Mouse (Mus musculus): Measurements from ENCODE around the gene Lrrtm3. TPM values are rescaled to one million over a fixed set of nuclear protein-coding genes. Genes with fewer than 3 reads are reported as not detected.

Lrrtm3 gene
- polyA plus RNA-seq, 1 experiment from 2014 or later = 35.9 TPM

- peak overlapping the region; percentile 58 for H3K4me3 ChIP-seq (replicated peaks; ENCODE audit: low read length)
- peak overlapping the region; percentile 83 for H3K4me2 ChIP-seq (ENCODE audit: low read length)
- peaks cover 38% of the 10 kb centered on the region for H3K4me1 ChIP-seq (replicated peaks; ENCODE audit: control insufficient read depth, insufficient read depth, low read length)
- ATAC-seq = no peak
- WGBS = 5% methylated on average over 26 of the region's 26 CpGs
- no peaks in the 10 kb centered on the region for H3K36me3 ChIP-seq (ENCODE audit: control insufficient read depth, insufficient read depth)
- H3K9ac ChIP-seq (replicated peaks; ENCODE audit: low read depth, low read length) = peak overlapping the region; percentile 71
- H3K27ac ChIP-seq (ENCODE audit: low read length) = no peak overlapping the region; the same call in 1 of the 2 replicates
- 0 out of 2 replicates have a peak, but pooled peaks cover 4% of the 10 kb centered on the region for H3K27me3 ChIP-seq (replicated peaks; ENCODE audit: control insufficient read depth, insufficient read depth, low read length)
- H3K9me3 ChIP-seq (ENCODE audit: control insufficient read depth, low read length) = no peaks in the 10 kb centered on the region
These were observed 1.9 kb downstream of the Lrrtm3 start for GRCm38 (mm10) chr10:64087936-64088773.

GRCm38 (mm10) chr10:64087521-64087920, 2.6 kb downstream of the Lrrtm3 start:
- peak overlapping the region; percentile 71 for H3K9ac ChIP-seq (replicated peaks; ENCODE audit: low read depth, low read length)
- H3K27me3 ChIP-seq (replicated peaks; ENCODE audit: control insufficient read depth, insufficient read depth, low read length) = 0 out of 2 replicates have a peak, but pooled peaks cover 4% of the 10 kb centered on the region
- ATAC-seq = no peak
- 0% methylated on average over 12 of the region's 12 CpGs for WGBS
- peak overlapping the region; percentile 83 for H3K4me2 ChIP-seq (ENCODE audit: low read length)
- H3K4me1 ChIP-seq (replicated peaks; ENCODE audit: control insufficient read depth, insufficient read depth, low read length) = peaks cover 38% of the 10 kb centered on the region
- no peaks in the 10 kb centered on the region for H3K36me3 ChIP-seq (ENCODE audit: control insufficient read depth, insufficient read depth)
- H3K9me3 ChIP-seq (ENCODE audit: control insufficient read depth, low read length) = no peaks in the 10 kb centered on the region
- no peak overlapping the region for H3K27ac ChIP-seq (ENCODE audit: low read length)
- peak overlapping the region; percentile 58 for H3K4me3 ChIP-seq (replicated peaks; ENCODE audit: low read length)

GRCm38 (mm10) chr10:64086567-64087391, 3.3 kb downstream of the Lrrtm3 start:
- Histone ChIP-seq H3K27ac (ENCODE audit: low read length) (no peak overlapping the region), H3K4me1 (replicated peaks; ENCODE audit: control insufficient read depth, insufficient read depth, low read length) (peaks cover 38% of the 10 kb centered on the region), H3K36me3 (ENCODE audit: control insufficient read depth, insufficient read depth) (no peaks in the 10 kb centered on the region), H3K9me3 (ENCODE audit: control insufficient read depth, low read length) (no peaks in the 10 kb centered on the region), H3K4me2 (ENCODE audit: low read length) (peak overlapping the region; percentile 83), H3K4me3 (replicated peaks; ENCODE audit: low read length) (peak overlapping the region; percentile 58), H3K9ac (replicated peaks; ENCODE audit: low read depth, low read length) (peak overlapping the region; percentile 71), H3K27me3 (replicated peaks; ENCODE audit: control insufficient read depth, insufficient read depth, low read length) (0 out of 2 replicates have a peak, but pooled peaks cover 4% of the 10 kb centered on the region)
- WGBS = 4% methylated on average over 12 of the region's 12 CpGs
- 0 out of 2 replicates have a peak, but pooled peaks have one; percentile 5 for ATAC-seq

GRCm38 (mm10) chr10:64086183-64086566, 3.9 kb downstream of the Lrrtm3 start:
- Histone ChIP-seq H3K9ac (replicated peaks; ENCODE audit: low read depth, low read length) (peak overlapping the region; percentile 16; the same call in 1 of the 2 replicates), H3K9me3 (ENCODE audit: control insufficient read depth, low read length) (no peaks in the 10 kb centered on the region), H3K4me1 (replicated peaks; ENCODE audit: control insufficient read depth, insufficient read depth, low read length) (peaks cover 38% of the 10 kb centered on the region), H3K4me3 (replicated peaks; ENCODE audit: low read length) (peak overlapping the region; percentile 58), H3K27me3 (replicated peaks; ENCODE audit: control insufficient read depth, insufficient read depth, low read length) (0 out of 2 replicates have a peak, but pooled peaks cover 4% of the 10 kb centered on the region), H3K4me2 (ENCODE audit: low read length) (peak overlapping the region; percentile 83), H3K27ac (ENCODE audit: low read length) (no peak overlapping the region), H3K36me3 (ENCODE audit: control insufficient read depth, insufficient read depth) (no peaks in the 10 kb centered on the region)
- 59% methylated on average over 16 of the region's 16 CpGs for WGBS
- no peak for ATAC-seq

GRCm38 (mm10) chr10:64084465-64084864, 5.6 kb downstream of the Lrrtm3 start:
- peak; percentile 29; the same call in 1 of the 2 replicates for ATAC-seq
- no peak overlapping the region for H3K27ac ChIP-seq (ENCODE audit: low read length)
- H3K27me3 ChIP-seq (replicated peaks; ENCODE audit: control insufficient read depth, insufficient read depth, low read length) = 0 out of 2 replicates have a peak, but pooled peaks cover 4% of the 10 kb centered on the region
- WGBS = 28% methylated on average over 4 of the region's 4 CpGs
- no peak overlapping the region for H3K9ac ChIP-seq (replicated peaks; ENCODE audit: low read depth, low read length)
- H3K4me2 ChIP-seq (ENCODE audit: low read length) = peak overlapping the region; percentile 43
- no peaks in the 10 kb centered on the region for H3K36me3 ChIP-seq (ENCODE audit: control insufficient read depth, insufficient read depth)
- H3K9me3 ChIP-seq (ENCODE audit: control insufficient read depth, low read length) = no peaks in the 10 kb centered on the region
- H3K4me1 ChIP-seq (replicated peaks; ENCODE audit: control insufficient read depth, insufficient read depth, low read length) = peaks cover 28% of the 10 kb centered on the region
- peak overlapping the region; percentile 31 for H3K4me3 ChIP-seq (replicated peaks; ENCODE audit: low read length)

- H3K9me3 ChIP-seq (ENCODE audit: control insufficient read depth, low read length) = no peaks in the 10 kb centered on the region
- peak overlapping the region; percentile 43 for H3K4me2 ChIP-seq (ENCODE audit: low read length)
- no peak overlapping the region for H3K27ac ChIP-seq (ENCODE audit: low read length)
- 0 out of 2 replicates have a peak overlapping the region, but pooled peaks have one; percentile 3 for H3K9ac ChIP-seq (replicated peaks; ENCODE audit: low read depth, low read length)
- H3K27me3 ChIP-seq (replicated peaks; ENCODE audit: control insufficient read depth, insufficient read depth, low read length) = 0 out of 2 replicates have a peak, but pooled peaks cover 4% of the 10 kb centered on the region
- no peaks in the 10 kb centered on the region for H3K36me3 ChIP-seq (ENCODE audit: control insufficient read depth, insufficient read depth)
- WGBS = 55% methylated on average over 11 of the region's 11 CpGs
- H3K4me3 ChIP-seq (replicated peaks; ENCODE audit: low read length) = peak overlapping the region; percentile 26
- H3K4me1 ChIP-seq (replicated peaks; ENCODE audit: control insufficient read depth, insufficient read depth, low read length) = peaks cover 24% of the 10 kb centered on the region
- ATAC-seq = no peak
These were observed 6.3 kb downstream of the Lrrtm3 start for GRCm38 (mm10) chr10:64083813-64084212.

GRCm38 (mm10) chr10:64082345-64082744, 7.7 kb downstream of the Lrrtm3 start:
- H3K27ac ChIP-seq (ENCODE audit: low read length) = no peak overlapping the region
- no peak overlapping the region for H3K4me2 ChIP-seq (ENCODE audit: low read length)
- ATAC-seq = no peak
- no peak overlapping the region for H3K4me3 ChIP-seq (replicated peaks; ENCODE audit: low read length)
- no peaks in the 10 kb centered on the region for H3K27me3 ChIP-seq (replicated peaks; ENCODE audit: control insufficient read depth, insufficient read depth, low read length)
- H3K9me3 ChIP-seq (ENCODE audit: control insufficient read depth, low read length) = no peaks in the 10 kb centered on the region
- no peak overlapping the region for H3K9ac ChIP-seq (replicated peaks; ENCODE audit: low read depth, low read length)
- 78% methylated on average over 3 of the region's 3 CpGs for WGBS
- H3K36me3 ChIP-seq (ENCODE audit: control insufficient read depth, insufficient read depth) = no peaks in the 10 kb centered on the region
- H3K4me1 ChIP-seq (replicated peaks; ENCODE audit: control insufficient read depth, insufficient read depth, low read length) = peaks cover 12% of the 10 kb centered on the region

GRCm38 (mm10) chr10:64076410-64077052, 13.5 kb downstream of the Lrrtm3 start:
- H3K9ac ChIP-seq (replicated peaks; ENCODE audit: low read depth, low read length) = no peak overlapping the region
- H3K9me3 ChIP-seq (ENCODE audit: control insufficient read depth, low read length) = no peaks in the 10 kb centered on the region
- no peaks in the 10 kb centered on the region for H3K36me3 ChIP-seq (ENCODE audit: control insufficient read depth, insufficient read depth)
- WGBS = 49% methylated on average over 10 of the region's 10 CpGs
- no peak overlapping the region for H3K27ac ChIP-seq (ENCODE audit: low read length)
- H3K4me2 ChIP-seq (ENCODE audit: low read length) = no peak overlapping the region
- peaks cover 9% of the 10 kb centered on the region; the same call in 1 of the 2 replicates for H3K4me1 ChIP-seq (replicated peaks; ENCODE audit: control insufficient read depth, insufficient read depth, low read length)
- H3K4me3 ChIP-seq (replicated peaks; ENCODE audit: low read length) = no peak overlapping the region
- H3K27me3 ChIP-seq (replicated peaks; ENCODE audit: control insufficient read depth, insufficient read depth, low read length) = no peaks in the 10 kb centered on the region
- no peak for ATAC-seq

Measured in forebrain, embryonic 16.5 days (tissue).